Mouse (Mus musculus) limb, embryonic 10.5 days (tissue): ENCODE measurements around the gene Rapgef4. TPM values are rescaled to one million over a fixed set of nuclear protein-coding genes. Genes with fewer than 3 reads are reported as not detected.

Source experiments
- DNase-seq: peaks from one replicate; pipeline ENCODE4 v3.0.0-alpha.2; 2017; ENCODE audit warnings: low spot score
- H3K27ac ChIP-seq: fragments of 300-500 bp; sonication (generic); 2 replicates; pipeline ENCODE4 v1.5.1; 2016; ENCODE audit warnings: mild to moderate bottlenecking
- H3K27me3 ChIP-seq: fragments of 300-500 bp; sonication (generic); 2 replicates; pipeline ENCODE4 v1.6.1; 2016; ENCODE audit warnings: low read depth, mild to moderate bottlenecking; ENCODE audit not compliant: poor library complexity, severe bottlenecking
- H3K36me3 ChIP-seq: fragments of 300-500 bp; sonication (generic); 2 replicates; pipeline ENCODE4 v1.6.1; 2016; ENCODE audit warnings: mild to moderate bottlenecking, moderate library complexity
- H3K4me1 ChIP-seq: fragments of 300-500 bp; sonication (generic); 2 replicates; pipeline ENCODE4 v1.6.1; 2016
- H3K4me3 ChIP-seq: fragments of 300-500 bp; sonication (generic); 2 replicates; pipeline ENCODE4 v1.5.1; 2016; ENCODE audit warnings: mild to moderate bottlenecking, moderate library complexity
- H3K9me3 ChIP-seq: fragments of 300-500 bp; sonication (generic); replicated peaks from 2 replicates; pipeline ENCODE4 v1.6.1; 2016; ENCODE audit warnings: mild to moderate bottlenecking
- WGBS: fragments of 180-500 bp; shearing (Covaris S2); methylation state at CpG from one replicate; pipeline ENCODE4 v1.1.7; 2016; 5-methylcytosine and 5-hydroxymethylcytosine counted together
- polyA plus RNA-seq: library from polyadenylated mRNA; unstranded; fragments of >200 nt; fragmentation: Nextera tagmentation; extraction: Ambion mirVana; gene quantifications from 2 replicates; pipeline ENCODE4 v1.2.1, GENCODE M21; 2016

Gene Rapgef4
- polyA plus RNA-seq, 1 experiment from 2014 or later = 1.6 TPM

- no peak for DNase-seq
- Histone ChIP-seq H3K27ac (no peak overlapping the region), H3K4me3 (no peak overlapping the region), H3K27me3 (no peaks in the 10 kb centered on the region), H3K9me3 (no peaks in the 10 kb centered on the region), H3K36me3 (no peaks in the 10 kb centered on the region), H3K4me1 (peaks cover 11% of the 10 kb centered on the region)
- WGBS = 68% methylated on average over 4 of the region's 4 CpGs
Measured at GRCm38 (mm10) chr2:72287142-72287541, 306.1 kb downstream of the Rapgef4 start.

DNA sequence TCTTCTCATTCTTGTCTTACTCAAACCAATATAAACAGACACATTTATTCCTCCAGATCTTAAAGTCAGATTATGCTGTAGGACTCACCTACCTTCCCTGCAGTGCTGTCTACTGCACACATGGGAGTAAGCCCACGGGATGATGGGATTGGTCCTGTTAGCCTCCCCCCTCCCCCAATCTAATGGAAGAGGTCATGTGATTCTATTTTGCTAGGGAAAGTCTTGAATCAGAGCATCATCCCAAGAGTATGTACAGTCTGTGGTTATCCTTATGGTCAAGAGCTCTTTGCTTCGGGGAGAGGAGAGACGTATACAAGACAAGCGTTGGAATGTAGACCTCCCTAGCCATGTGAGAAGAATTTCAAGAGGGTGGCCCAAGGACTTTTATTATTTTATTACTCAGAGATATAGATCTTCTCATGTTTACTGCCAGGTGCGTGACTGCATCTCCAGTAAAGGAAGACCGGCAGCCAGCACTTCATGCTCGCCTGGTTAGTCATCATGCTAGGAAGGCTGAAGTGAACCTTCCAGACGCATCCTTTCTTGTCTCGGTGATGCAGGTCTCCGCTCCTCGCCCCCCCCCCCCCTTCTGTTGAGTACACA lies 308.0 kb downstream of the Rapgef4 start:
- no peak for DNase-seq
- no peak overlapping the region for H3K4me3 ChIP-seq
- H3K36me3 ChIP-seq = no peaks in the 10 kb centered on the region
- WGBS = 87% methylated on average over 11 of the region's 11 CpGs
- H3K27me3 ChIP-seq = no peaks in the 10 kb centered on the region
- H3K4me1 ChIP-seq = peaks cover 17% of the 10 kb centered on the region
- no peak overlapping the region for H3K27ac ChIP-seq
- H3K9me3 ChIP-seq = no peaks in the 10 kb centered on the region

DNA sequence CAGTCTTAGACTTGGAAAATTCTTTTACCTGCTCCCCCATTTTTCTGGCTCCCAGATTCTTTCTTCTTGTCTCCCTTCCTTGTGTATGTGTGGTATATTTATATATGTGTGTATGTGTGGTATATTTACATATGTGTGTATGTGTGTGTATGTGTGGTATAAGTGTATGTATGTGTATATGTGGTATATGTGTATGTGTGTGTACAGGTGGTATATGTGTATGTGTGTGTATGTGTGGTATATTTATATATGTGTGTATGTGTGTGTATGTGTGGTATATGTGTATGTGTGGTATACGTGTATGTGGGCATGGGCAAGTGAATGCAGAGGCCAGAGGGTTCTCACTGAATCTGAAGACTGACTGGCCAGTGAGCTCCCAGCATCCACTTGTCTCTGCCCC lies 310.1 kb downstream of the Rapgef4 start:
- Histone ChIP-seq H3K9me3 (no peaks in the 10 kb centered on the region), H3K4me1 (peaks cover 11% of the 10 kb centered on the region), H3K36me3 (no peaks in the 10 kb centered on the region), H3K27me3 (no peaks in the 10 kb centered on the region), H3K4me3 (no peak overlapping the region), H3K27ac (no peak overlapping the region)
- 69% methylated on average over 1 of the region's 1 CpGs for WGBS
- no peak for DNase-seq

DNA sequence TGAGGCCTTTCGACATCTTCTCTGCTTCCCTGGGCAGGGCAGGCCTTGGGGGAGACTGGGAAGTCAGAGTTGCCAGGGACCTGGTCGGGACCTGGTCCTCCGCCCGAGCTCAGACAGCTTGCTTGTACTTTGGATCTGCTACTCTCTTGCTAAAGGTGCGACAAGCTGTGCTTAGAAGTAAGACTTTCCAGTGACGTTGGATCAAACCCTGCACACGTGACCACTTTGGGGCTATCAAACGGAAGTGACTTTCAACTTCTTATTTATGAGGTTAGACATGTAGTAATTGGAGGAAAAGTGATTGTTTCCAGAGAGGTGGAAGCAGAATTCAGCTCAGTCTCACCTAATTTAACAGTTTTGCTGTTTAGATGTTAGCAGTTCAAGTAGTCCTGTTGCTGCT lies 311.5 kb downstream of the Rapgef4 start:
- 71% methylated on average over 8 of the region's 8 CpGs for WGBS
- Histone ChIP-seq H3K9me3 (no peaks in the 10 kb centered on the region), H3K27me3 (no peaks in the 10 kb centered on the region), H3K4me1 (peaks cover 13% of the 10 kb centered on the region), H3K27ac (no peak overlapping the region), H3K4me3 (no peak overlapping the region), H3K36me3 (no peaks in the 10 kb centered on the region)
- DNase-seq = no peak

GRCm38 (mm10) chr2:72294994-72295393 lies 314.0 kb downstream of the Rapgef4 start:
- DNase-seq = no peak
- Histone ChIP-seq H3K4me3 (no peak overlapping the region), H3K4me1 (peaks cover 15% of the 10 kb centered on the region), H3K9me3 (no peaks in the 10 kb centered on the region), H3K27ac (no peak overlapping the region), H3K27me3 (no peaks in the 10 kb centered on the region), H3K36me3 (peaks cover 5% of the 10 kb centered on the region; the same call in 1 of the 2 replicates)
- 57% methylated on average over 6 of the region's 6 CpGs for WGBS

- Histone ChIP-seq H3K4me3 (no peak overlapping the region), H3K27me3 (no peaks in the 10 kb centered on the region), H3K9me3 (no peaks in the 10 kb centered on the region), H3K4me1 (peaks cover 15% of the 10 kb centered on the region), H3K27ac (no peak overlapping the region), H3K36me3 (peaks cover 7% of the 10 kb centered on the region; the same call in 1 of the 2 replicates)
- 89% methylated on average over 10 of the region's 10 CpGs for WGBS
- DNase-seq = no peak
Measured at GRCm38 (mm10) chr2:72296984-72297715, 316.1 kb downstream of the Rapgef4 start.

- Histone ChIP-seq H3K9me3 (no peaks in the 10 kb centered on the region), H3K4me3 (no peak overlapping the region), H3K27ac (no peak overlapping the region), H3K4me1 (peaks cover 11% of the 10 kb centered on the region), H3K27me3 (no peaks in the 10 kb centered on the region), H3K36me3 (peaks cover 7% of the 10 kb centered on the region; the same call in 1 of the 2 replicates)
- no peak for DNase-seq
- 77% methylated on average over 10 of the region's 10 CpGs for WGBS
Measured at GRCm38 (mm10) chr2:72297716-72298082, 316.7 kb downstream of the Rapgef4 start.

DNA sequence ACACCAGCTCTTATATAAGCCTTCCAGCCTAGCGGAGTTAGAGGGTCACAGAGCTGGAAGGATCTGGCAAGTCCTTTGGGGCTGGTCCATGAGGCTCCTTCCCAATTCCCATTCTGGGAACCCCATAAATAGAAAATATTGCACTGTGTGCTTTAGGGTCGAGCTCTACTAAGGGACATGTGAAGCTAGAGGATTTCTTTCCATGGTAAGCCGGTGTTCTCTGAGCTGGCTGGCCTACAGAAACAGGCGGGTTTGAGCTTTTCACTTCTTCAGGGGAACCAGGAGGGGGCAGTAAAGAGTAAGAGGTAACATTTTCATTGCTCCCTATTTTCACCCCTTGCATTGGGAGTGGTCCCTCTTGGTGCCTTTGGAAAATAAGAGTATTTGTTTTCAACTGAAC lies 317.4 kb downstream of the Rapgef4 start:
- Histone ChIP-seq H3K27ac (no peak overlapping the region), H3K4me3 (no peak overlapping the region)
- 65% methylated on average over 4 of the region's 4 CpGs for WGBS

GRCm38 (mm10) chr2:72301194-72301916 lies 320.3 kb downstream of the Rapgef4 start:
- no peak for DNase-seq

More for the DNA sequence above, 317.4 kb downstream of the Rapgef4 start:
- Histone ChIP-seq H3K27me3 (no peaks in the 10 kb centered on the region), H3K4me1 (peaks cover 9% of the 10 kb centered on the region), H3K36me3 (peaks cover 7% of the 10 kb centered on the region; the same call in 1 of the 2 replicates), H3K9me3 (no peaks in the 10 kb centered on the region)
- DNase-seq = no peak

GRCm38 (mm10) chr2:72305738-72306137 lies 324.7 kb downstream of the Rapgef4 start:
- 91% methylated on average over 7 of the region's 7 CpGs for WGBS
- no peak overlapping the region for H3K4me3 ChIP-seq

More at GRCm38 (mm10) chr2:72301194-72301916, 320.3 kb downstream of the Rapgef4 start:
- Histone ChIP-seq H3K27me3 (no peaks in the 10 kb centered on the region), H3K36me3 (peaks cover 18% of the 10 kb centered on the region), H3K4me3 (no peak overlapping the region), H3K9me3 (no peaks in the 10 kb centered on the region), H3K4me1 (peaks cover 8% of the 10 kb centered on the region), H3K27ac (no peak overlapping the region)
- 86% methylated on average over 9 of the region's 9 CpGs for WGBS

More at GRCm38 (mm10) chr2:72305738-72306137, 324.7 kb downstream of the Rapgef4 start:
- Histone ChIP-seq H3K9me3 (no peaks in the 10 kb centered on the region), H3K27ac (no peak overlapping the region), H3K36me3 (peaks cover 11% of the 10 kb centered on the region), H3K4me1 (peaks cover 8% of the 10 kb centered on the region), H3K27me3 (no peaks in the 10 kb centered on the region)
- no peak for DNase-seq
